Mouse (Mus musculus): ENCODE measurements around the gene Lgi1. TPM values are rescaled to one million over a fixed set of nuclear protein-coding genes. Genes with fewer than 3 reads are reported as not detected.

Gene Lgi1
- polyA plus RNA-seq, 1 experiment from 2014 or later = 4.0 TPM

- WGBS = 83% methylated on average over 5 of the region's 5 CpGs
- no peak overlapping the region for H3K4me3 ChIP-seq
- ATAC-seq (ENCODE audit: low FRiP score, low read depth) = no peak
- no peaks in the 10 kb centered on the region for H3K9me3 ChIP-seq
- no peaks in the 10 kb centered on the region for H3K27me3 ChIP-seq (replicated peaks)
- H3K4me1 ChIP-seq = peaks cover 7% of the 10 kb centered on the region; the same call in 1 of the 2 replicates
- no peak overlapping the region for H3K9ac ChIP-seq
- no peaks in the 10 kb centered on the region for H3K36me3 ChIP-seq
- H3K4me2 ChIP-seq (replicated peaks) = no peak overlapping the region
- H3K27ac ChIP-seq = no peak overlapping the region
Observed at GRCm38 (mm10) chr19:38267469-38267868, 3.1 kb downstream of the Lgi1 start.

GRCm38 (mm10) chr19:38271071-38271470 is 6.7 kb downstream of the Lgi1 start:
- Histone ChIP-seq H3K4me2 (replicated peaks) (no peak overlapping the region), H3K9ac (no peak overlapping the region), H3K27me3 (replicated peaks) (no peaks in the 10 kb centered on the region), H3K36me3 (no peaks in the 10 kb centered on the region), H3K27ac (no peak overlapping the region), H3K4me3 (no peak overlapping the region), H3K4me1 (no peaks in the 10 kb centered on the region), H3K9me3 (no peaks in the 10 kb centered on the region)
- no peak for ATAC-seq (ENCODE audit: low FRiP score, low read depth)
- 21% methylated on average over 6 of the region's 6 CpGs for WGBS

DNA sequence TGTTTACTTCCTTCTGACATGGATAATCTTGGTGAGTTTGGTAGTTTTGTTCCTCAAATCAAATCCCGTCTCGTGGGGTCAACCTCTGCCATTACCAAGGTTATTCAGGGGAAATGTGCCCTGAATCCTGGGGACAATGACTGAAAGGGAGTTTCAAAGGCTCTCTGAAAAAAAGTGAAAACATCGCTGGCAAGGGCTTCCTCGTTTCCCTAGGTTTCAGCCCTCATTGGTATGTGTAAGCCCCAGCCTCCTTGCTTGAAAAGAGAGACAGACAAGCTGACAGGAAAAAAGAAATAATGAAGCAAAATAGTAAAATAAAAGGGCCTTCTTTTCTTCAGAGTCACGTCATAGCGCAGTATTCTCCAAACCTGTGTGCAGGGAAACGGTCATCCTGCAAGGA is 9.5 kb downstream of the Lgi1 start:
- WGBS = 68% methylated on average over 7 of the region's 7 CpGs
- Histone ChIP-seq H3K27me3 (replicated peaks) (no peaks in the 10 kb centered on the region), H3K36me3 (no peaks in the 10 kb centered on the region), H3K9me3 (no peaks in the 10 kb centered on the region), H3K27ac (no peak overlapping the region), H3K4me3 (no peak overlapping the region), H3K4me2 (replicated peaks) (no peak overlapping the region), H3K4me1 (no peaks in the 10 kb centered on the region), H3K9ac (no peak overlapping the region)
- ATAC-seq (ENCODE audit: low FRiP score, low read depth) = no peak

- Histone ChIP-seq H3K4me2 (replicated peaks) (no peak overlapping the region), H3K9me3 (no peaks in the 10 kb centered on the region), H3K4me3 (no peak overlapping the region), H3K36me3 (no peaks in the 10 kb centered on the region), H3K9ac (no peak overlapping the region), H3K27me3 (replicated peaks) (no peaks in the 10 kb centered on the region), H3K27ac (no peak overlapping the region), H3K4me1 (no peaks in the 10 kb centered on the region)
- ATAC-seq (ENCODE audit: low FRiP score, low read depth) = no peak
- WGBS = 88% methylated on average over 15 of the region's 15 CpGs
Observed at GRCm38 (mm10) chr19:38274747-38275421, 10.5 kb downstream of the Lgi1 start.

- Histone ChIP-seq H3K4me2 (replicated peaks) (no peak overlapping the region), H3K27ac (no peak overlapping the region), H3K4me1 (no peaks in the 10 kb centered on the region), H3K9me3 (no peaks in the 10 kb centered on the region), H3K4me3 (no peak overlapping the region), H3K9ac (no peak overlapping the region), H3K36me3 (no peaks in the 10 kb centered on the region), H3K27me3 (replicated peaks) (no peaks in the 10 kb centered on the region)
- ATAC-seq (ENCODE audit: low FRiP score, low read depth) = no peak
- 88% methylated on average over 4 of the region's 4 CpGs for WGBS
Observed at GRCm38 (mm10) chr19:38276226-38276625, 11.9 kb downstream of the Lgi1 start.

GRCm38 (mm10) chr19:38280242-38280641 is 15.9 kb downstream of the Lgi1 start:
- no peak overlapping the region for H3K27ac ChIP-seq
- no peak overlapping the region for H3K9ac ChIP-seq
- WGBS = 93% methylated on average over 10 of the region's 10 CpGs
- ATAC-seq (ENCODE audit: low FRiP score, low read depth) = no peak
- no peaks in the 10 kb centered on the region for H3K4me1 ChIP-seq
- H3K4me3 ChIP-seq = no peak overlapping the region
- H3K9me3 ChIP-seq = no peaks in the 10 kb centered on the region
- no peaks in the 10 kb centered on the region for H3K36me3 ChIP-seq
- H3K4me2 ChIP-seq (replicated peaks) = no peak overlapping the region
- H3K27me3 ChIP-seq (replicated peaks) = no peaks in the 10 kb centered on the region

DNA sequence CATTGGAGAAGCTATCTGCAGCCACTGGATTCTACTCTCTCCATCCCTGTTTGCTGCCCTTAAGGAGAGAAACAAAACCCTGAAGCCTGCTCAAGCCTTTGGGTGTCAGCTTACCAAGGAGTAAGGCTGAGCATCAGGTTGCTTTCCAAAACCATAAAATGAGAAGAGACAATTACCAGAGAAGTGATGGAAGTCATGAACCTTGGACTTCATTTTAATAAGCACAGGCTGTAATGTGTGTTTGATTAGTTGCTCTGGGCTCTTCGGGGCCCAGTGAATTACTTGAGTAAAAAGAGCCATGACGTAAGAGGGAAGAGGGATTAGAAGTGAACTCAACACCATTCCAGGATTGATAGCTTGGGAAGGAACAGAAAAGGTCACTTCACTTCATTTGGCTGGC is 18.1 kb downstream of the Lgi1 start:
- 62% methylated on average over 2 of the region's 2 CpGs for WGBS
- Histone ChIP-seq H3K9me3 (no peaks in the 10 kb centered on the region), H3K36me3 (no peaks in the 10 kb centered on the region), H3K4me2 (replicated peaks) (no peak overlapping the region), H3K27ac (no peak overlapping the region), H3K9ac (no peak overlapping the region), H3K4me3 (no peak overlapping the region), H3K4me1 (no peaks in the 10 kb centered on the region), H3K27me3 (replicated peaks) (no peaks in the 10 kb centered on the region)
- no peak for ATAC-seq (ENCODE audit: low FRiP score, low read depth)

GRCm38 (mm10) chr19:38288556-38288955 is 24.2 kb downstream of the Lgi1 start:
- Histone ChIP-seq H3K27me3 (replicated peaks) (no peaks in the 10 kb centered on the region), H3K4me3 (no peak overlapping the region), H3K4me1 (no peaks in the 10 kb centered on the region), H3K9me3 (no peaks in the 10 kb centered on the region), H3K36me3 (no peaks in the 10 kb centered on the region), H3K4me2 (replicated peaks) (no peak overlapping the region), H3K9ac (no peak overlapping the region), H3K27ac (no peak overlapping the region)
- ATAC-seq (ENCODE audit: low FRiP score, low read depth) = no peak
- 72% methylated on average over 6 of the region's 6 CpGs for WGBS

- Histone ChIP-seq H3K4me3 (no peak overlapping the region), H3K9me3 (no peaks in the 10 kb centered on the region), H3K4me2 (replicated peaks) (no peak overlapping the region), H3K9ac (no peak overlapping the region), H3K36me3 (no peaks in the 10 kb centered on the region), H3K27me3 (replicated peaks) (no peaks in the 10 kb centered on the region), H3K27ac (no peak overlapping the region), H3K4me1 (no peaks in the 10 kb centered on the region)
- no peak for ATAC-seq (ENCODE audit: low FRiP score, low read depth)
- WGBS = 80% methylated on average over 6 of the region's 6 CpGs
Observed at GRCm38 (mm10) chr19:38291432-38291831, 27.1 kb downstream of the Lgi1 start.

GRCm38 (mm10) chr19:38298018-38298626 is 33.8 kb downstream of the Lgi1 start:
- no peaks in the 10 kb centered on the region for H3K36me3 ChIP-seq
- no peaks in the 10 kb centered on the region for H3K9me3 ChIP-seq
- H3K4me1 ChIP-seq = no peaks in the 10 kb centered on the region
- H3K27me3 ChIP-seq (replicated peaks) = no peaks in the 10 kb centered on the region
- 28% methylated on average over 3 of the region's 3 CpGs for WGBS
- no peak overlapping the region for H3K9ac ChIP-seq
- no peak overlapping the region for H3K4me2 ChIP-seq (replicated peaks)
- no peak overlapping the region for H3K27ac ChIP-seq
- H3K4me3 ChIP-seq = no peak overlapping the region
- no peak for ATAC-seq (ENCODE audit: low FRiP score, low read depth)

GRCm38 (mm10) chr19:38308116-38308515 is 43.8 kb downstream of the Lgi1 start:
- ATAC-seq (ENCODE audit: low FRiP score, low read depth) = no peak
- H3K36me3 ChIP-seq = no peaks in the 10 kb centered on the region
- H3K9ac ChIP-seq = no peak overlapping the region
- H3K9me3 ChIP-seq = no peaks in the 10 kb centered on the region
- H3K4me3 ChIP-seq = no peak overlapping the region
- 93% methylated on average over 8 of the region's 8 CpGs for WGBS
- H3K4me1 ChIP-seq = no peaks in the 10 kb centered on the region
- H3K4me2 ChIP-seq (replicated peaks) = no peak overlapping the region
- no peaks in the 10 kb centered on the region for H3K27me3 ChIP-seq (replicated peaks)
- no peak overlapping the region for H3K27ac ChIP-seq

DNA sequence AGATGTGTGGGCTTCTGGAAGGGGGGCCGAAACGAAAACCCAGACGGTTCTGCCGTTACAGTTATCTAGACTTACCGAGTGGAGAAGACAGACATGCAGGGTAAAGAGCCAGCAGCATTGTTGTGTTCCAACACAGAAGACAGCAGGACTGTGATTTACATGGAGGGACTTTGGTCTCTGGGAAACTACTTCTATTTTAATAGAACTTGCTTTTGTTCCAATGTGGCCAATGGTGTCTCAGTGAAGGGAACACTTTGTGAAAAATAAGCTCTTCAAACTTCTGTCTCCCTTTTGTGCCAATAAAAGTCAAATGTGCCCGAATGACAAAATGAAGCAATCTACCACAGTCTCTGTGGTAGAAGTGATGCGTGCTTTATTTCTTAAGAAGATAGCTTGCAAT is 50.8 kb downstream of the Lgi1 start:
- Histone ChIP-seq H3K36me3 (no peaks in the 10 kb centered on the region), H3K27me3 (replicated peaks) (no peaks in the 10 kb centered on the region), H3K9ac (no peak overlapping the region), H3K4me3 (no peak overlapping the region), H3K4me2 (replicated peaks) (no peak overlapping the region), H3K27ac (no peak overlapping the region), H3K4me1 (no peaks in the 10 kb centered on the region), H3K9me3 (no peaks in the 10 kb centered on the region)
- ATAC-seq (ENCODE audit: low FRiP score, low read depth) = no peak
- WGBS = 89% methylated on average over 7 of the region's 7 CpGs

Data from neural tube, embryonic 12.5 days (tissue).